Mouse (Mus musculus): ENCODE data around the gene Sept1.

GRCm38 (mm10) chr7:127206606-127207005, 26.3 kb downstream of the Sept1 start:
- TF ChIP-seq POLR2A (IDR thresholded peaks at IDR 0.05; ENCODE audit: borderline replicate concordance, insufficient read depth, low read length) = no peak
- TF ChIP-seq CTCF (IDR thresholded peaks at IDR 0.05; ENCODE audit: borderline replicate concordance, insufficient read depth, low read depth, low read length) = no peak

Data from cerebellum, adult 2 months (tissue).